Comparison of ENCODE assay signal across 8 mouse cellular contexts in genomic region chr17:81669062-81669815, GRCm38 (mm10).
DNase-seq lines count a peak whose midpoint lies in the region; ATAC-seq and TF ChIP-seq lines count a peak whose summit lies in the region.

No protein-coding gene starts in this region.

- DNase-seq in ZHBTc4 (ENCODE audit: low read depth, low spot score), result peak; percentile 21
- peak; percentile 48 for DNase-seq in cerebellum, adult 8-10 months
- DNase-seq in forebrain, postnatal 0 days, result peak; percentile 84
- peak; percentile 71 for DNase-seq in hindbrain, embryonic 10.5 days (ENCODE audit: low spot score)
- peak; percentile 54 to 59 for DNase-seq in layer of hippocampus, postnatal 36 days
- DNase-seq in ovary, adult 18-20 months (ENCODE audit: low spot score), result peak; percentile 3
- no peak for DNase-seq in c-Kit-positive CD71-positive TER-119-positive erythroid progenitor cells, embryonic 14.5 days (ENCODE audit: low spot score)

- H3K36me3 ChIP-seq in forebrain, postnatal 0 days (ENCODE audit: insufficient read depth), result no peaks in the 10 kb centered on the region
- no peaks in the 10 kb centered on the region for H3K36me3 ChIP-seq in hindbrain, embryonic 10.5 days
- no peaks in the 10 kb centered on the region for H3K36me3 ChIP-seq in lung, embryonic 16.5 days (ENCODE audit: control insufficient read depth, insufficient read depth, low read length)

- H3K27me3 ChIP-seq in forebrain, postnatal 0 days (ENCODE audit: insufficient read depth, low read length), result no peaks in the 10 kb centered on the region
- peaks cover 45% of the 10 kb centered on the region for H3K27me3 ChIP-seq in hindbrain, embryonic 10.5 days (ENCODE audit: insufficient read depth, poor library complexity, severe bottlenecking)
- H3K27me3 ChIP-seq in lung, embryonic 16.5 days (ENCODE audit: control insufficient read depth, insufficient read depth, low read depth, low read length), result peaks cover 20% of the 10 kb centered on the region

- H3K4me2 ChIP-seq in forebrain, postnatal 0 days (ENCODE audit: low read depth), result peak overlapping the region; percentile 70
- peak overlapping the region; percentile 97 for H3K4me2 ChIP-seq in lung, embryonic 16.5 days (ENCODE audit: low read depth, low read length)

- peak; percentile 38 for TF ChIP-seq CTCF in forebrain, postnatal 0 days (IDR thresholded peaks at IDR 0.05; ENCODE audit: low read depth)

- H3K4me1 ChIP-seq in forebrain, postnatal 0 days (ENCODE audit: insufficient read depth), result peaks cover 4% of the 10 kb centered on the region
- H3K4me1 ChIP-seq in hindbrain, embryonic 10.5 days (replicated peaks), result peaks cover 25% of the 10 kb centered on the region
- peaks cover 15% of the 10 kb centered on the region; the same call in 1 of the 2 replicates for H3K4me1 ChIP-seq in lung, embryonic 16.5 days (replicated peaks; ENCODE audit: control insufficient read depth, insufficient read depth, low read length)

- H3K4me3 ChIP-seq in forebrain, postnatal 0 days (ENCODE audit: low read depth, low read length), result peak overlapping the region; percentile 60
- H3K4me3 ChIP-seq in hindbrain, embryonic 10.5 days, result peak overlapping the region; percentile 73
- H3K4me3 ChIP-seq in lung, embryonic 16.5 days (ENCODE audit: low read length), result peak overlapping the region; percentile 86

- ATAC-seq in forebrain, postnatal 0 days, result peak; percentile 77
- peak; percentile 74 for ATAC-seq in lung, embryonic 16.5 days (ENCODE audit: low read depth)

- peak overlapping the region; percentile 98 for H3K27ac ChIP-seq in forebrain, postnatal 0 days (ENCODE audit: low read depth, low read length)
- peak overlapping the region; percentile 91 for H3K27ac ChIP-seq in hindbrain, embryonic 10.5 days
- H3K27ac ChIP-seq in lung, embryonic 16.5 days (ENCODE audit: low read length), result peak overlapping the region; percentile 86

- WGBS in forebrain, postnatal 0 days, result 1% methylated on average over 22 of the region's 22 CpGs
- WGBS in hindbrain, embryonic 10.5 days, result under 1% methylated on average over 22 of the region's 22 CpGs
- WGBS in lung, embryonic 16.5 days, result 0% methylated on average over 22 of the region's 22 CpGs

- peak overlapping the region; percentile 86 for H3K9ac ChIP-seq in forebrain, postnatal 0 days
- peak overlapping the region; percentile 86 for H3K9ac ChIP-seq in lung, embryonic 16.5 days (ENCODE audit: low read length)

- no peaks in the 10 kb centered on the region for H3K9me3 ChIP-seq in forebrain, postnatal 0 days (ENCODE audit: low read length)
- no peaks in the 10 kb centered on the region for H3K9me3 ChIP-seq in hindbrain, embryonic 10.5 days
- H3K9me3 ChIP-seq in lung, embryonic 16.5 days (ENCODE audit: control insufficient read depth, low read length), result no peaks in the 10 kb centered on the region
